Mouse (Mus musculus): Measurements from ENCODE around the gene H2-Q10. TPM values are rescaled to one million over a fixed set of nuclear protein-coding genes. Genes with fewer than 3 reads are reported as not detected.
"Not testable (repeated sequence)": the region's sequence is repeated elsewhere in the genome, so short reads cannot be mapped to it uniquely, and the experiment has no call there.

H2-Q10 gene
- polyA plus RNA-seq, 1 experiment from 2014 or later: 110 TPM

DNA sequence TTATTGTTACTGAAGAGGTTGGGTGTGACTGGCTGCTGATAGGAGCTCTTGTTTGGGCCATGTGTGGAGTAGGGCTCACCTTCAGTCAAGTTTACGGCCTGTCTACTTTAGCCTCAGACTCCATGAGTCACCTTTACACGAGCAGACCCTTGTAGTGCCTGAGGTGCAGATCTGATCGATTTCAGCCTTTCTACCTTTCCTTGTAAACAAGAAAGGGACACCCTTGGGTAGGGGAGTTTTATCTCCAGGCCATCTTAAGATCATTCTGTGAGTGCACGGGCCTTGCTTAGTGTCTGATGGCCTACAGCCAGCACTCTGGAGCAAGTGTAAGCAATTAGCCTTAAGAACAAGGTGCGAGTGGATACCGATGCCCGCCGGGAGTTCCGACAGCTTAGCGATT is 37.0 kb downstream of the H2-Q10 start:
- Histone ChIP-seq H3K9ac (ENCODE audit: low read depth, low read length) (no peak overlapping the region), H3K27ac (ENCODE audit: low read depth, low read length) (no peak overlapping the region), H3K4me2 (replicated peaks; ENCODE audit: low read depth) (no peak overlapping the region), H3K27me3 (replicated peaks; ENCODE audit: control insufficient read depth, insufficient read depth, low read length) (no peaks in the 10 kb centered on the region), H3K9me3 (ENCODE audit: control insufficient read depth) (no peaks in the 10 kb centered on the region), H3K4me1 (replicated peaks; ENCODE audit: control insufficient read depth, insufficient read depth, low read length) (no peaks in the 10 kb centered on the region), H3K36me3 (ENCODE audit: control insufficient read depth, insufficient read depth) (no peaks in the 10 kb centered on the region), H3K4me3 (ENCODE audit: low read depth, low read length) (no peak overlapping the region)
- 19% methylated on average over 10 of the region's 10 CpGs for WGBS
- TF ChIP-seq CTCF (IDR thresholded peaks at IDR 0.05; ENCODE audit: low read depth): no peak
- no peak for ATAC-seq

DNA sequence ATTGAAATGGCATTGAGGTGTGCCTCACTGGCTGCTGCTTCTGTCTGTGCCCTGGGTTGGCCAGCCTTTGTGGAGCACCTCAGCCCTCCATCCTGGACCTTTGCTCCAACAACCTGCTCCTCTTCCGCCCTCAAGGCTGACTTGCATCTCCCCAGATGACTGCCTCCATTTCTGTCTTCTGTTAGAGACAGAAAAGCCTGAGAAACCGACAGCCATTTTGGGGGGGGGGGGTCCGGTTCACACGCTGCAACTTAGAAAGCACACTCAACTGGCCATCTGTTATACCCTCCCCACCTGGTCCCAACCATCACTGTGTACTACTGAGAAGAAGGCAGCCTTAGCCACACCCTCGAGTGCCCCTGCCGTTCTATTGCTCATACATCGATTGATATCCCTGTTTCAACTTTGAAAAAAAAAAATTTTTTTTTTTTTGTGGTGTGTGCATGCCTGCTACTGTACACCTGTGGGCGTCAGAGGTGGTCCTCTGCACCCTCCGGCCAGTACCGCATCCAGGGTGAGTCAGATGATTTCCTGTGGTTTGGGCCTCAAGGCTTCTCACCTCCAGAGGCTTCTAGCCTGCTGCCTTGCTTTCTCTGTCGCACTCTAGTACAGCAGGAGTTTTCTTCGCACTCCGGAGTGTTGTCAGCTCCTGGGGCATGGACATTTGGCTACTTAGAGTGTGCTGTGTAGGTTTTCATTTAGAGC is 37.8 kb downstream of the H2-Q10 start:
- no peak for TF ChIP-seq CTCF (IDR thresholded peaks at IDR 0.05; ENCODE audit: low read depth)
- Histone ChIP-seq H3K36me3 (ENCODE audit: control insufficient read depth, insufficient read depth) (no peaks in the 10 kb centered on the region), H3K27ac (ENCODE audit: low read depth, low read length) (no peak overlapping the region), H3K4me2 (replicated peaks; ENCODE audit: low read depth) (no peak overlapping the region), H3K9me3 (ENCODE audit: control insufficient read depth) (no peaks in the 10 kb centered on the region), H3K4me1 (replicated peaks; ENCODE audit: control insufficient read depth, insufficient read depth, low read length) (no peaks in the 10 kb centered on the region), H3K9ac (ENCODE audit: low read depth, low read length) (no peak overlapping the region), H3K4me3 (ENCODE audit: low read depth, low read length) (no peak overlapping the region), H3K27me3 (replicated peaks; ENCODE audit: control insufficient read depth, insufficient read depth, low read length) (no peaks in the 10 kb centered on the region)
- WGBS: 42% methylated on average over 13 of the region's 13 CpGs
- no peak for ATAC-seq

DNA sequence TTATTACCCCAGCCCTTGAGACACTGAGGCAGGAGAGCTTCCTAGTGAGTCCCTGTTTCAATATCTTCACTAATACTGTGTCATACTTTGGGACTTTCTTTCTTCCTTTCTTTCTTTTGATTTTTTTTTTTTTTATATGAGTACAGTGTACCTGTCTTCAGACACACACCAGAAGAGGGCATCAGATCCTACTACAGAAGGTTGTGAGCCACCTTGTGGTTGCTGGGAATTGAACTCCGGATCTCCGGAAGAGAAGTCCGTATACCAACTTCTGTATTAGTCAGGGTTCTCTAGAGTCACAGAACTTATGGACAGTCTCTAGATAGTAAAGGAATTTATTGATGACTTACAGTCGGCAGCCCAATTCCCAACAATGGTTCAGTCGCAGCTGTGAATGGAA is 38.4 kb downstream of the H2-Q10 start:
- H3K4me2 ChIP-seq (replicated peaks; ENCODE audit: low read depth); H3K9me3 ChIP-seq (ENCODE audit: control insufficient read depth); H3K27me3 ChIP-seq (replicated peaks; ENCODE audit: control insufficient read depth, insufficient read depth, low read length); H3K4me1 ChIP-seq (replicated peaks; ENCODE audit: control insufficient read depth, insufficient read depth, low read length); H3K9ac ChIP-seq (ENCODE audit: low read depth, low read length); H3K4me3 ChIP-seq (ENCODE audit: low read depth, low read length); H3K36me3 ChIP-seq (ENCODE audit: control insufficient read depth, insufficient read depth); H3K27ac ChIP-seq (ENCODE audit: low read depth, low read length); ATAC-seq: not testable (repeated sequence)
- WGBS: 60% methylated on average over 4 of the region's 5 CpGs
- TF ChIP-seq CTCF (IDR thresholded peaks at IDR 0.05; ENCODE audit: low read depth): peak; percentile 35

DNA sequence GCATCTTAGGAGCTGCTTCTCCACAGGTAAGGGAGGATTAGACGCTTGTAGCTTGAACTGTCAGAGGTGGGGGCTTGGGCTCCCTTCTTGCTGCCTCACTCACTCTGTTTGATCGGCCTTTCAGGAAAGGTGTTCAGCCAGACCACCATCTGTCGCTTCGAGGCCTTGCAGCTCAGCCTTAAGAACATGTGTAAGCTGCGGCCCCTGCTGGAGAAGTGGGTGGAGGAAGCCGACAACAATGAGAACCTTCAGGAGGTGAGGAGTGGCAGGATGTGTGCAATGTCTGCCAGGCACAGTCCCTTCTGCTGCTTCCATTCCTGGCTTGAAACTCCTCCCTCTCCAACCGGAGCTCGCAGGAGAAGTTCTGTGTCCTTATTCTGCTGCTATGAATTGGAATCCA is 39.4 kb downstream of the H2-Q10 start:
- Histone ChIP-seq H3K9ac (ENCODE audit: low read depth, low read length) (no peak overlapping the region), H3K4me2 (replicated peaks; ENCODE audit: low read depth) (no peak overlapping the region), H3K4me1 (replicated peaks; ENCODE audit: control insufficient read depth, insufficient read depth, low read length) (no peaks in the 10 kb centered on the region), H3K27me3 (replicated peaks; ENCODE audit: control insufficient read depth, insufficient read depth, low read length) (no peaks in the 10 kb centered on the region), H3K4me3 (ENCODE audit: low read depth, low read length) (no peak overlapping the region), H3K27ac (ENCODE audit: low read depth, low read length) (no peak overlapping the region), H3K36me3 (ENCODE audit: control insufficient read depth, insufficient read depth) (0 out of 2 replicates have a peak, but pooled peaks cover 5% of the 10 kb centered on the region), H3K9me3 (ENCODE audit: control insufficient read depth) (no peaks in the 10 kb centered on the region)
- WGBS: 16% methylated on average over 8 of the region's 8 CpGs
- peak; percentile 76 for TF ChIP-seq CTCF (IDR thresholded peaks at IDR 0.05; ENCODE audit: low read depth)
- ATAC-seq: peak; percentile 8; the same call in 1 of the 2 replicates

DNA sequence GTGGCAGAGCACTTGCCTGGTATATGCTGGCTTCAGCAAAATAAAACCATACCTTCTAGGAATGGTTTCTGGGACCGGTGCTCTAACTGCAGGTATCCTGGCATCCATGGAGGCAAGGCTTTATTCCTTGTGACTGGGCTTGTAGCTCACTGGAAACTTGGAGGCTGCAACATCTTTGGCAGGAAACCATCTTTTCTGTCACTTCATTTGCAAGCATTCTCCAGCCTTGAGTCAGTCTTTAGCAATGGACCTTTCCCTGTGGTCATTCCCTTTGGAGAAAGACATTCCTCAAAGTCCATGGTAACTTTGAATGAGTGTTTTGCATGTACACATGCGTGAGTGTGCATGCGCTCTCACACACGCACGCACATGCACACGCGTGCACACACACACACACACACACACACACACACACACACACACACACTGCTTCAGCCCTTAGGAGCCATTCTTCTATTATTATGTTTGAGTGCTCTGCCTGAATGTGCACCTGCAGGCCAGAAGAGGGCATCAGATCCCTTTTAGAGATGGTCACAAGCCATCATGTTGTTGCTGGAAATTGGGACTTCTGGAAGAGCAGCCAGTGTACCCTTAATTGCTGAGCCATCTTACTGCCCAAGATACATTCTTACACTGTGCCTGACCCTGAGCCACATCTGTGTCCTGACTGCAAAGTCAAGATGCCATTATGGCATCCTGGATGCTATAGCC is 43.2 kb downstream of the H2-Q10 start:
- no peak overlapping the region for H3K9ac ChIP-seq (ENCODE audit: low read depth, low read length)
- 0 out of 2 replicates have a peak, but pooled peaks cover 5% of the 10 kb centered on the region for H3K36me3 ChIP-seq (ENCODE audit: control insufficient read depth, insufficient read depth)
- H3K9me3 ChIP-seq (ENCODE audit: control insufficient read depth): no peaks in the 10 kb centered on the region
- H3K4me3 ChIP-seq (ENCODE audit: low read depth, low read length): no peak overlapping the region
- no peaks in the 10 kb centered on the region; the same call in none of the 2 replicates for H3K4me1 ChIP-seq (replicated peaks; ENCODE audit: control insufficient read depth, insufficient read depth, low read length)
- H3K4me2 ChIP-seq (replicated peaks; ENCODE audit: low read depth): no peak overlapping the region
- no peak overlapping the region for H3K27ac ChIP-seq (ENCODE audit: low read depth, low read length)
- TF ChIP-seq CTCF (IDR thresholded peaks at IDR 0.05; ENCODE audit: low read depth): peak; percentile 66
- 95% methylated on average over 7 of the region's 7 CpGs for WGBS
- ATAC-seq: no peak
- no peaks in the 10 kb centered on the region for H3K27me3 ChIP-seq (replicated peaks; ENCODE audit: control insufficient read depth, insufficient read depth, low read length)

DNA sequence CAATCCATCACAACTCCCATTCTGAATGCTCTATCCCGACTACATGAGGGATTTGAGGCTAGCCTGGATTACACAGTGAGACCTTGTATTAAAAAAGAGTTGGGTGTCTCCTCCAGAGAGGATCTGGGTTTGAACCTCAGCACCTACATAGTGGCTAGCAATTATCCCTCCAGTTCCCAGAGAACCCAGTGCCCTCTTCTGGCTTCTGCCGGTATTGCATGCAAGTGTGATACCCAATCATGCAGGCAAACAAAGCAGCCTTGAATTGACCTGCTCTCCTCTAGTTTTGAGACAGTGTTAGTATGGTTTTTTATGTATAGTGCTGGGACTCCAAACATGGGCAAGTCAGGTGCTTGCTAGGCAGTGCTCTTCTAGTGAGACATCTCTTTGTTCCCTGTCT is 44.0 kb downstream of the H2-Q10 start:
- Histone ChIP-seq H3K9me3 (ENCODE audit: control insufficient read depth) (no peaks in the 10 kb centered on the region), H3K9ac (ENCODE audit: low read depth, low read length) (no peak overlapping the region), H3K27me3 (replicated peaks; ENCODE audit: control insufficient read depth, insufficient read depth, low read length) (no peaks in the 10 kb centered on the region), H3K4me2 (replicated peaks; ENCODE audit: low read depth) (no peak overlapping the region), H3K27ac (ENCODE audit: low read depth, low read length) (no peak overlapping the region), H3K4me1 (replicated peaks; ENCODE audit: control insufficient read depth, insufficient read depth, low read length) (no peaks in the 10 kb centered on the region; the same call in none of the 2 replicates), H3K4me3 (ENCODE audit: low read depth, low read length) (no peak overlapping the region), H3K36me3 (ENCODE audit: control insufficient read depth, insufficient read depth) (0 out of 2 replicates have a peak, but pooled peaks cover 5% of the 10 kb centered on the region)
- no peak for ATAC-seq
- WGBS: 20% methylated on average over 2 of the region's 2 CpGs
- peak; percentile 86 for TF ChIP-seq CTCF (IDR thresholded peaks at IDR 0.05; ENCODE audit: low read depth)

All from intestine, postnatal 0 days (tissue).